Mouse (Mus musculus) lung, adult 2 months (tissue): ENCODE measurements around the gene Eif5a2. TPM values are rescaled to one million over a fixed set of nuclear protein-coding genes. Genes with fewer than 3 reads are reported as not detected.

Experiments used
- DNase-seq: peaks from one replicate; pipeline ENCODE4 v3.0.0; 2022
- H3K4me1 ChIP-seq: fragments of 200-500 bp; 2 replicates; pipeline ENCODE4 v1.6.1; 2011; ENCODE audit warnings: low read length; ENCODE audit not compliant: control insufficient read depth, insufficient read depth
- H3K4me3 ChIP-seq: fragments of 200-500 bp; replicated peaks from 2 replicates; pipeline ENCODE3; 2011; ENCODE audit warnings: low read depth, mild to moderate bottlenecking, control low read depth, low read length; ENCODE audit errors: extremely low read depth
- CTCF ChIP-seq: fragments of 200-500 bp; IDR thresholded peaks from 2 replicates; pipeline ENCODE4 v1.5.1; 2011; ENCODE audit warnings: mild to moderate bottlenecking, low read length, control low read depth; ENCODE audit not compliant: insufficient read depth
- POLR2A ChIP-seq: fragments of 200-500 bp; IDR thresholded peaks from 2 replicates; pipeline ENCODE4 v1.6.1; 2011; ENCODE audit warnings: low read depth, mild to moderate bottlenecking, control low read depth, low read length, borderline replicate concordance; ENCODE audit errors: extremely low read depth
- WGBS: fragments of 180-500 bp; shearing (Covaris S2); methylation state at CpG from one replicate; pipeline ENCODE4 v1.1.7; 2018; 5-methylcytosine and 5-hydroxymethylcytosine counted together
- polyA plus RNA-seq: library from polyadenylated mRNA; depleted of rRNA; stranded (reverse); fragments of >200 nt; gene quantifications from 2 replicates; pipeline ENCODE4 v1.2.3, GENCODE M21; 2012; rRNA removed

The Eif5a2 gene
- polyA plus RNA-seq, 1 experiment, result 2.0 TPM

GRCm38 (mm10) chr3:28841886-28842649 lies 61.0 kb downstream of the Eif5a2 start:
- no peak for DNase-seq
- TF ChIP-seq POLR2A (no peak), CTCF (no peak)
- WGBS, result 48% methylated on average over 3 of the region's 3 CpGs
- Histone ChIP-seq H3K4me3 (no peak overlapping the region), H3K4me1 (no peaks in the 10 kb centered on the region)

- WGBS, result 60% methylated on average over 8 of the region's 8 CpGs
- DNase-seq, result no peak
- no peaks in the 10 kb centered on the region for H3K4me1 ChIP-seq
- TF ChIP-seq POLR2A (no peak), CTCF (no peak)
- H3K4me3 ChIP-seq, result no peak overlapping the region
Observed at GRCm38 (mm10) chr3:28843231-28843630, 62.2 kb downstream of the Eif5a2 start.

- no peak overlapping the region for H3K4me3 ChIP-seq
- TF ChIP-seq CTCF, result no peak
- no peaks in the 10 kb centered on the region for H3K4me1 ChIP-seq
- no peak for DNase-seq
Observed at GRCm38 (mm10) chr3:28847115-28847514, 66.0 kb downstream of the Eif5a2 start.

Other genes starting within 250 kb of the Eif5a2 start
- gene Slc2a2, start 83.4 kb upstream of the Eif5a2 start, polyA plus RNA-seq, result 0.09 TPM in 1 of 2 replicates, not detected in the other
- gene Rpl22l1, start 24.2 kb downstream of the Eif5a2 start, polyA plus RNA-seq, result 6.4 and 8.4 TPM in 2 replicates
- not detected in 2 replicates for gene Gm1527, start 111.3 kb downstream of the Eif5a2 start, polyA plus RNA-seq